Mouse (Mus musculus): ENCODE data around the gene Smg1.

- no peak for TF ChIP-seq CTCF (IDR thresholded peaks at IDR 0.05; ENCODE audit: borderline replicate concordance, insufficient read depth, low read depth, low read length)
- no peak for TF ChIP-seq POLR2A (IDR thresholded peaks at IDR 0.05; ENCODE audit: borderline replicate concordance, insufficient read depth, low read length)
These were observed 4.6 kb upstream of the Smg1 start for GRCm38 (mm10) chr7:118248069-118248468.

Data from cerebellum, adult 2 months (tissue).